Mouse (Mus musculus) yolk sac, embryonic 10.5 days (tissue): ENCODE measurements around the gene Gigyf2.
"Not testable (repeated sequence)": the region's sequence is repeated elsewhere in the genome, so short reads cannot be mapped to it uniquely, and the experiment has no call there.

Source experiments
- DNase-seq: peaks from one replicate; pipeline ENCODE4 v3.0.0-alpha.2; 2017; ENCODE audit warnings: low spot score

The Gigyf2 gene

DNA sequence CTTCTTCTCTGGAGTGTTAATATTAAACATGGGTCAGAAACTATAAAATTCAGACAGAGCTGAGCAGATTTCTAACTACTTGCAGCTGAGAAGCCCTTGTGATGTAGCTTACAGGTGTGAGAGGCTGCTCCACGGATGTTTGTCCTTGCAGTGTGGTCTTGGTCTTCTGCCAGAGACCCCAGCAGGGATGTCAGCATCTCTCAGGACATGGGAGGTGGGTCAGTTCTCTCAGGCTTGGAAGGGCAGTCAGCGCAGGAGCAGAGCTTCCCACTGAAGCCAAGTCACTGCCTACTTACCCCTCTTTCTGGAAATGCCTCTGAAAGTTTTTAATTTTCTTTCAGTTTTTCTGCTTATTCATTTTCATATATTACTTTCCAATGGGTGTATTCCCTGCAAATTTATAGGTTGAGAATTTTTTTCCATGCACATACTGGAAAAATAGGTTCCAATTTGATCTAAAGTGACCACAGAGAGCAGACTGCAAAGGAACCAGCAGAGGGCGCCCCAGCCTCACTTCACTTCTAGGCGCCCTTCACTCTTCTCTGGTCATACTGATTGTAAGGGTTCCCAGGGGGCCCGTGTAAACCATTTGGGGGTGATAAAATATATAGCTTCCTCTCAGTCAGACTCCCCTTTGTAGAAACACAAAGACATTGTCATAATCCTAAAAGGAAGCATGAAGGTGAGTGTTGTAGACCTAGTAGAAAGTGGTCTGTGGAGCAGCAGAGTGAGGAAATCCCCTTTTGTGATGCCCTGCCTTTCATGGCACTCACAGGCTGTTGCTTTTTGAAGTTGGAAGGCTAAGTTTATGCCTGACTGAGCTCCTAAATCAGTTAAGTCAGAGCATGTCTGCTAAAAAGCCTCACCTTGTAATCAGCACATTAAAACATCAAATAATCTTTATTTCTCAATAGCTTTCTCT lies 120.6 kb downstream of the Gigyf2 start:
- DNase-seq: no peak

DNA sequence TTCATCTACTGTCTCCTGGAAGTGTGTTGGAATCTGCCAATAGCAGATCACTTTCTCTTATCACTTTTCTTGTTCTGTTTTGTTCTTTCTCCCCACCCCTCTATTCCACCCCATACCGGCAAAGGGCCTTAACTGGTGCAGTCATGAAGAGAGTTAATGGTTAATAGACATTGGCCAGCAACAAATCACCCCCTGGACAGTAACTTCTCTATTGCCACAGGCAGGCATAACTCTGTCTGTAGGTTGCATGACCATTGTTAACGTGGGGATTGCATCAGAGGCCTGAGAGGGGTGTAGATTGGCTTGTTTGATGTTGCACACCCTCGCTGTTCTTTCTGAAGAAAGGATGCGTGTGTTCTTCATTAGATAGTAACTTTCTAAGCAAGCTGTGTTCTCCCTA lies 122.6 kb downstream of the Gigyf2 start:
- no peak for DNase-seq

DNA sequence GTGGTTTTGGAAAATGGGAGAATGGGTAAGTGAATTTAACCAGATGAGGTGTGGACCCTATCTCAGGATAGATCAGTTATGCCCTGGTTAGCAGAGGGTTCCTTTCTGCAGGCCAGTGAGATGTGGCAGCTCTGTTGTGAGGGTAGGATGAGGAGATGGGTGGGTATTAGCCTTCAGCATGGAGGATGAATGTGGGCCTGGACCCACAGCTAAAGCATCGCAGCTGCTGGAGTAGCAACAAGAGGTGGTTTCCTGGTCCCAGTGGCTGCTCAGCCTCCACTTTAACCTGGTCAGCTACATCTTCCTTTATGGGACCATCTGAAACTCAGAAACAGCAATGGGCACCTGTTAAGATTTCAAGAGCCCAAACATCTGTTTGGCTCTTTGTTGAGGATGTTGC lies 129.6 kb downstream of the Gigyf2 start:
- no peak for DNase-seq

DNA sequence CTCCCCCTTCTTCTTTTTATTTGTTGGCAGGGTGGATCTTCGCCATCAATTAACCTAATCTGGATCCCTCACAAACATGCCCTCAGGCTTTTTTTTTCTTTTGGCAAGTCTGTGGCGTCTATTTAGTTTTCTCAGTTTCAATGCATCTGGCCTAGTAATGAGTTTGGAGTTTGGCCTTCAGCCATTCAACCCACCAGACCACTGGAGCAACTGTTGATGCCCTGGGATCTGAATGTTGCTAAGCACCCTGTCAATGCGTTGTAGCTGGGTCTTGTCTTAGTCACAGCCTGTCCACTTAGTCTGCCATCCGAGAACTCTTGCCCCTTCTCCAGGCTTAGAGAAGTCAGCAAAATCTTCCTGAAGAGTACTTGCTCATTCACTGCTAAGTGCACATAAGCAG lies 131.2 kb downstream of the Gigyf2 start:
- DNase-seq: no peak

DNA sequence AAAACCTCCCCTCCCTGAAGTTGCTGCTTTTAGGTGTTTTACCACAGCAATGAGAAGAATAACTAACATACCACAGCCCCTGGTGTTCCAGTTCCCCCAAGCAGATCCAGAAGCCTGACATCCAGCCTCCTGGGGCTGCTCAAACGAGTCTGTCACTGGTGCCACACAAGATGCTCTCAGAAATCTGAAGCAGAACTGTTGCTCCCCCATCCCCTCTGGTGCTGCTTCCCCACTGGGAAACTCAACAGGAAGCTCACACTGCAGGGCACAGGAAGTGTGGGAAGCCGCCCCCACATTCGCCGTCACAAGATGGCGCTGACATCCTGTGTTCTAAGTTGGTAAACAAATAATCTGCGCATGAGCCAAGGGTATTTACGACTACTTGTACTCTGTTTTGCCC lies 133.1 kb downstream of the Gigyf2 start:
- DNase-seq: not testable (repeated sequence)

DNA sequence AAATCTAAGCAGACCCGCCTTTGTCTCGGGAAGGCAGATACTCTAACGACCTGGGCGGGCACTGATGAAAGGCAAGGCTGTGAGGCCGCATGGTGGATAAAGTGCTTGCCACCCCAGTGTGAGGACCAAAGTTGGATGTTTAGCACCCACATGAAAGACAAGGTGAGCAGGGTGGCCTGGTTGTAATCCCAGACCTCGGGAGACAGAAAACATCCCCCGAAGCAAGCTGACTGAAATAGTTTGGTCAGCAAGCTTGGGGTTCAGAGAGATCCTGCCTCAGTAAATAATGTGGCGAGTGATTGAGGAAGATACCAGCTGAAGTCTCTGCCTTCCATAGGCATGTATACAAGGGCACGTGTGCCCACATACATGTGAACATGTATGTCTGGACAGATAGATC lies 140.7 kb downstream of the Gigyf2 start:
- DNase-seq: no peak

DNA sequence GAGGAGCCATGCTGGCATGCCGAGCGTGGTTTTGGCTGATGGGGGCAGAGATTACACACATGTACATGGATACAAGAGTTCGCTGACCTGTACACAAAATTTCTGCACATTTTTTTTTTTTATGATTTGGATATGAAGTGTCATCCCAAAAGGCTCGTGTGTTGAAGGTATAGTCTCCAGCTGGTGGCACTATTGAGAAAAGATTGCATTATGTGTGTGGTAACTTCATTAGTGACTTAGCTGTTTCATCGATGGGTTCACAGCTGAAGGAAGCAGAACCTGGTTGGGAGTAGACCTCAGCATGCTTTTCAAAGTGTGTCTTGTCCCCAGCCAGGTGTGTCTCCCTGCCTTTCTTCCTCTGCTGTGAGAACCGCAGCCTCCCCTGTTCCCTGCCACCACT lies 141.5 kb downstream of the Gigyf2 start:
- DNase-seq: no peak

DNA sequence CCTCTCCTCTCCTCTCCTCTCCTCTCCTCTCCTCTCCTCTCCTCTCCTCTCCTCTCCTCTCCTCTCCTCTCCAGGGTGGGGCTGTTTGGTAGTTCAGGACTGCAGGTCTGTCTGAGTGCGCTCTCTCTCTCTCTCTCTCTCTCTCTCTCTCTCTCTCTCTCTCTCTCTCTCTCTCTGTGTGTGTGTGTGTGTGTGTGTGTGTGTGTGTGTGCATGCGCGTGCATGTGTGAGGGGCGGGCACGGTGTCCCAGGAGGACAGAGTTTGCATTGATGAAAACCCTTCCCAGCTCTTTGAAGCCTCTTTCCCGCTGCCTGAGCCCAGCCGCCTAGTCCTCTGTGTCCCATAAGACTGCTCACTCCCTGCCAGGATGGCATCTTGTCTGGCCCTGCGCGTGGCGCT lies 143.2 kb downstream of the Gigyf2 start, which contains the start of gene Snorc:
Gene Snorc, plus strand, starts transcription at position 301 of the 400 bp plus-strand sequence.
- not testable (repeated sequence) for DNase-seq

DNA sequence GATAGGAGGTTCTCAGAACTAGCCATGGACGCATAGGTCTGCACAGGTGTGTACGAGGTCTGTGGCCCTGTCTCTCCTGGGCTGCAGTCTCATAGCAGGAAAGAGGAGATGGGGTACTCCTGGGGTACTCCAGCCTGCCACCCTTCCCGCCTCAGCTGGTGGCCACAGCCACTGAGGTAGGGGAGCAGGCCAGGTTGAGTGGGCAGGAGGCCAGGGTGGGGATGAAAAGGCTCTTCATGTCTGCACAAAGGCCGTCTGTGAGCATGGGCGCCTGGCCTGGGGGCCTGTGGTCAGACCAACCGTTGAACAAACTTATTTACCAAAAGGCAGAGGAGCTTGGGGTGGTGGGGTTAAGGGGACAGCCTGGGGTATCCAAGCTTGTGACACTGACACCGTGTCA lies 145.1 kb downstream of the Gigyf2 start:
- no peak for DNase-seq

DNA sequence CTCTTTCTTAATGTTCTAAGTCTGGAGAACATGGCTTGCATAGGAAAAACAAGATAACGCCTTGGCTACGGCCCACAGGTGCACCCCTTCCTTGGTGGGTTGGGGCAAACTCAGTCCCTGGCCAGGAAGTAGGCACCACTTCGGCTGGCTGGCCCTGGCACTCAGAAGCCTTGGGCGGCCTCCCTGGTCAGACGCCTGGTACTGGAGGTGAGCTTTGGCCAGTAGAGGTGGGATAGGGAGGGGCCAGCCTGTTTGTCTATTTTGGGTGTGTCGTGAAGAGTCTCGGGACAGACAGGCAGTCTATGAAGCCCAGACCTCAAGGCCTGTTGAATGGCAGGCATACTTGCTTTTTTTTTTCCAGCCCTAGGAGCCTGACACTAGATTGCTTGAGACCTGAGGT lies 145.8 kb downstream of the Gigyf2 start:
- DNase-seq: no peak

DNA sequence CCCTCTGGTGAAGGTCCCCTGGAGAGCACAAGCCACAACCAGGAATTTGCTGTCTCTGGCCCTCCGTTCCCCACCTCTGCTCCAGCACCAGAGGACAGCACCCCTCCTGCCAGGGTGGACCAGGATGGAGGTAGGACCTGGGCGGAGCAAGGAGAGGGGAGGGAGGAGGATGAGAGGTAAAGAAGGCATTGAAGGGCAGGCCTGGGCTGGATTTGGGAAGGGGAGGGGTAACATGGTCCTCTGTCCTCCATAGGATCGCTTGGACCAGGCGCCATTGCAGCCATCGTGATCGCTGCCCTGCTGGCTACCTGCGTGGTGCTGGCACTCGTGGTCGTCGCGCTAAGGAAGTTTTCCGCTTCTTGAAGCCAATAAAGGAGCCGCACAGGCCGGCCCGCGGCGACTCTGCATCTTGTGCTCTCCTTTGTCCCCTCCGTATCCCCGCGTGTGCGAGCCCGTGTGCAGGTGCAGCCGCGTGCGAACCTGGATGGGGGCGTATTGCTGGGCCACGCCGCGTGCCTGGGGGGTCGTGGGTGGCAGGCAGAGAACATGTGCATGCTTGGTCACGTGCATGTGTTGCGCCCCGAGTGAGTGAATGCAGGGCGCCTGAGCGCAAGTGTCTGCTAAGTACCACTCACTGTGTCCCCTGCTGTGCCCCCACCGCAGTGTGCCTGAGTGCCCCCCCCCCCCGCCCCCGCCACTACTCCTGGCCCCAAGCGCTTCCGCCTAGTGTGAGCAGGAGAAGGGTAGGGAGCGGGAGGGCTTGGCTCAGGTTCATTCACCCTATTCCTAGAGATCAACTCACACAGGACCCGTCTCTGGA lies 148.5 kb downstream of the Gigyf2 start:
- no peak for DNase-seq

DNA sequence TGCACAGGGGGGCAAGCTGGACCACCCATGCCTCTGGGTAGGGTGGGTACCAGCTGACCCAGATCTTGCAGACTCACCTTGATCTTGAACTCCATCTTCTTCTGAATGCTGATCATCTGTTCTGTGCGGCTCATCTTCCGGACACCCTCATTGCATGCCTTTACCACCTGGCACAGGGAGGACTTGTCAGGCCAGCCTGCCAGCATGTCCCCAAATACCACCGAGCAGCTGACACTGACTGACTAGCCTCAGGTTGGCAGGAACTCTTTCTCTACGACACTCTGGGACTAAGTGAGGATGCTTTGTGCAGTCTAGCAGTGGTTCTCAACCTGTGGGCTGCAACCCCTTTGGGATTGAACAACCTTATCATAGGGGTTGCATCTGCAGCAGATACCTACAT lies 155.7 kb downstream of the Gigyf2 start:
- no peak for DNase-seq

DNA sequence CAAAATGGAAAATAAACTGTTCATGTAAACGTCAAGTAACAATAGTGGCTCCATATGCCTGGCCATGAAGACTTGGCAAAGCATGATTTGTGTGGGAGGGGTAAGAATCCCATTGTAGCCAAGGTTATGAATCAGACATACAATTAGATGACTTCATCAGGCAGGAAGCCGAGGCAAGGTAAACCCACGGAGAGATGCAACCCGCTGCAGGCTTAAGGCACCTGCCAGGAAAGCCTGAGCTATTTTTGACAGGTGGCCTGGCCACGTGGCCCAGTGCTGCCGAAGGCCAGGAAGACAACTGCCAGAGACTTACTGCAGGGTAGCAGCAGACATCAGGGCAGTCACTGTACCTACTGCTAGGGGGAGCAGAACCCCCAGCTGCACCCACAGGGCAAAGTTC lies 159.6 kb downstream of the Gigyf2 start:
- DNase-seq: no peak

DNA sequence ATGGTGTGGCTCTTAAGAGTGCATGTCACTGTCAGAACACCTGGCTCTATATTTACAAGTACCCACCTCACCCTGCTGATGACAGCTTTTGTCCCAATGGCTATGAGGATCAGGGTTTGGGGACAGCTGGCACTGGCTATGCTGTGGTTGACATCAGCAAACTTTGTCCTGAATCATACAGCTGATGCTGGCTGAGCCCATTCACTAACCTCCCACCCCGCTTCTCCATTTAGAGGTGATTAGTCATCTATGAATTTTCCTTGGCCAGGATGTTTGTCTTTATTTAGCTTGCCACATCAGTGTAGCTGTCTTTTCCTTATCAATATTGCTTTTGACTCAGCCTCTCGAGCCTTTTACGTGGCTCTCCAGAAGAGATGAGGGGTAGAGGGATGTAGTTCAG lies 165.5 kb downstream of the Gigyf2 start:
- DNase-seq: no peak

DNA sequence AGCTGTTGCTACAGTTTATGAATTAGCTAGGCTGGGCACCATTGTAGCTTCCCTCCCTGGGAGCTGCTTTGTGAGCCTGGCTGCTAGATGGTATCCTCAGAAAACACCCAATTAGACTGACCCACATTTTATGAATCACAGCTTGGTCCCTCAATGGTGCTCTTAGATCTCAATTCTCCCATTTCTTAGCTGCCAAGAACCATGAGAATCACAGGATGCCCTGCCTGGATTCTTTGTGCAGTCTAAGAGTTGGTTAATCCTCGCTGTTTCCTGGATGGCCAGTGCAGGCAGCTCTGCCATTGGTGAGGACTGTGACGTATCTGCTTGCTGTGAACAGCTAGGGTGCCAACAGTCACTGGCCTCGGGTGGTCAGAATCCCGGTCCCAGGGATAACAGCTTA lies 166.7 kb downstream of the Gigyf2 start:
- DNase-seq: no peak
